Mouse (Mus musculus) heart, postnatal 0 days (tissue): Measurements from ENCODE around the gene Myl6b.

ENCODE experiments used
- CTCF ChIP-seq: IDR thresholded peaks from 2 replicates; pipeline ENCODE4 v1.5.1; 2016; ENCODE audit warnings: antibody characterized with exemption, control low read depth, low read depth
- EP300 ChIP-seq: IDR thresholded peaks from 2 replicates; pipeline ENCODE4 v1.6.1; 2016; ENCODE audit warnings: antibody characterized with exemption, low read depth

GRCm38 (mm10) chr10:128444354-128444753 is 54.1 kb downstream of the Myl6b start:
- TF ChIP-seq EP300: no peak
- TF ChIP-seq CTCF: no peak
